Mouse (Mus musculus) thymus, adult 2 months (tissue): ENCODE measurements at regions not wholly inside any gene's neighbourhood (a gene's known extent, or its start where the extent isn't known, plus 50 kb on each side); places are given as distances from the start of the nearest gene placed in this dataset.

Experiments used
- CTCF ChIP-seq: fragments of 200-500 bp; IDR thresholded peaks from 2 replicates; pipeline ENCODE4 v1.5.1; 2012; ENCODE audit warnings: mild to moderate bottlenecking, control low read depth, low read length, moderate library complexity, borderline replicate concordance; ENCODE audit not compliant: control insufficient read depth, poor library complexity, insufficient read depth; ENCODE audit errors: extremely low read depth
- POLR2A ChIP-seq: fragments of 200-500 bp; IDR thresholded peaks from 2 replicates; pipeline ENCODE4 v1.6.1; 2012; ENCODE audit warnings: mild to moderate bottlenecking, low read length, control low read depth, moderate library complexity; ENCODE audit not compliant: control insufficient read depth, poor library complexity, insufficient read depth; ENCODE audit errors: extremely low read depth

GRCm38 (mm10) chr4:31612825-31613514 lies 350.9 kb upstream of the Map3k7 start:
- TF ChIP-seq CTCF = no peak
- TF ChIP-seq POLR2A = no peak
